Mouse (Mus musculus) embryonic stem cell, embryonic (primary cell): ENCODE data around the gene Ndufs3.
"Not testable (repeated sequence)": the region's sequence is repeated elsewhere in the genome, so short reads cannot be mapped to it uniquely, and the experiment has no call there.

Experiments used
- CTCF ChIA-PET, 4 experiments: fragments of 300-600 bp in 2 of 4; fragments of 350-600 bp in 2 of 4; sonication (Branson Sonifier 250); formaldehyde crosslinking; loops; one replicate each; lab custom pipeline; 2022; ENCODE audit warnings: inconsistent platforms in 2 of 4; lab: Charles Lee
- POLR2A ChIA-PET, 4 experiments: fragments of 300-600 bp in 2 of 4; fragments of 350-600 bp in 2 of 4; sonication (Branson Sonifier 250); formaldehyde crosslinking; loops; one replicate each; lab custom pipeline; 2022; ENCODE audit warnings: antibody characterized with exemption in 4 of 4, inconsistent platforms in 1 of 4; lab: Charles Lee

The Ndufs3 gene

GRCm38 (mm10) chr2:90917233-90917998 lies 12.8 kb upstream of the Ndufs3 start:
- CTCF ChIA-PET, result interaction anchor here (0.6 to 1.9 kb wide), 8 partner anchors 14 to 649 kb away, joined by 3 to 9 read pairs (median 4); partner anchors contain the start of gene Celf1 (in 2 of the 4)

GRCm38 (mm10) chr2:90916560-90917232 lies 12.1 kb upstream of the Ndufs3 start:
- CTCF ChIA-PET, result interaction anchor here in 3 of 4 experiments (0.6 to 1.9 kb wide), 5 partner anchors 15 to 149 kb away, joined by 3 to 8 read pairs (median 3); partner anchors contain the start of gene Celf1 (in 1 of the 3)
- POLR2A ChIA-PET, result interaction anchor here (0.6 to 7.9 kb wide), 47 partner anchors 9 to 1139 kb away, joined by 3 to 118 read pairs (median 5); partner anchors contain the start of genes Celf1 (in 3 of the 4), Kbtbd4 (in 3 of the 4), Ndufs3 (in 3 of the 4) and C1qtnf4 (in 2 of the 4)

More at GRCm38 (mm10) chr2:90917233-90917998, 12.8 kb upstream of the Ndufs3 start:
- POLR2A ChIA-PET, result interaction anchor here (0.6 to 7.9 kb wide), 69 partner anchors 8 to 1138 kb away, joined by 3 to 118 read pairs (median 4); partner anchors contain the start of genes Celf1 (in 3 of the 4), Kbtbd4 (in 3 of the 4), Ndufs3 (in 3 of the 4) and C1qtnf4 (in 2 of the 4)

- POLR2A ChIA-PET, result interaction anchor here in 3 of 4 experiments (1.0 to 7.9 kb wide), 15 partner anchors 11 to 129 kb away, joined by 3 to 118 read pairs (median 5); partner anchors contain the start of genes Kbtbd4 (in 2 of the 3), Ndufs3 (in 2 of the 3), C1qtnf4 (in 1 of the 3) and Celf1 (in 1 of the 3)
- CTCF ChIA-PET, result interaction anchor here in 1 of 4 experiments (1.3 to 1.6 kb wide), 2 partner anchors 50 to 200 kb away, joined by 4 read pairs; no protein-coding TSS in a partner anchor
Measured at GRCm38 (mm10) chr2:90915516-90915915, 10.9 kb upstream of the Ndufs3 start.

- ChIA-PET POLR2A (interaction anchor here in 3 of 4 experiments (0.6 to 7.9 kb wide), 16 partner anchors 9 to 210 kb away, joined by 3 to 118 read pairs (median 5); partner anchors contain the start of genes Kbtbd4 (in 2 of the 3), Ndufs3 (in 2 of the 3) and Celf1 (in 1 of the 3)), CTCF (interaction anchor here in 1 of 4 experiments (1.4 kb wide), 1 partner anchor 46 kb away, joined by 4 read pairs; no protein-coding TSS in a partner anchor)
Measured at GRCm38 (mm10) chr2:90913671-90914070, 9.0 kb upstream of the Ndufs3 start.

- ChIA-PET POLR2A (interaction anchor here in 3 of 4 experiments (0.5 to 2.5 kb wide), 8 partner anchors 11 to 29 kb away, joined by 3 to 10 read pairs (median 3); partner anchors contain the start of gene Celf1 (in 1 of the 3)), CTCF (no interaction called here)
Measured at GRCm38 (mm10) chr2:90911668-90912067, 7.0 kb upstream of the Ndufs3 start.

- ChIA-PET POLR2A (interaction anchor here in 3 of 4 experiments (0.5 to 2.5 kb wide), 7 partner anchors 12 to 243 kb away, joined by 3 to 10 read pairs (median 5); partner anchors contain the start of gene Celf1 (in 1 of the 3)), CTCF (interaction anchor here in 1 of 4 experiments (0.6 kb wide), 1 partner anchor 218 kb away, joined by 3 read pairs; no protein-coding TSS in a partner anchor)
Measured at GRCm38 (mm10) chr2:90910861-90911260, 6.2 kb upstream of the Ndufs3 start.

GRCm38 (mm10) chr2:90906721-90907120 lies 2.1 kb upstream of the Ndufs3 start:
- CTCF ChIA-PET, result no interaction called here
- POLR2A ChIA-PET, result interaction anchor here in 3 of 4 experiments (1.2 to 5.4 kb wide), 8 partner anchors 9 to 108 kb away, joined by 3 to 118 read pairs (median 19); partner anchors contain the start of gene C1qtnf4 (in 2 of the 3)

- POLR2A ChIA-PET, result interaction anchor here (0.5 to 5.4 kb wide), 35 partner anchors 10 to 595 kb away, joined by 3 to 118 read pairs (median 3); partner anchors contain the start of genes C1qtnf4 (in 2 of the 4), Acp2 (in 1 of the 4), Ddb2 (in 1 of the 4) and Nr1h3 (in 1 of the 4)
- CTCF ChIA-PET, result interaction anchor here in 2 of 4 experiments (0.6 to 1.0 kb wide), 2 partner anchors 280 to 936 kb away, joined by 4 read pairs; no protein-coding TSS in a partner anchor
Measured at GRCm38 (mm10) chr2:90904856-90905224, 213 bp upstream of the Ndufs3 start.

- POLR2A ChIA-PET, result interaction anchor here in 3 of 4 experiments (0.6 to 5.4 kb wide), 25 partner anchors 8 to 261 kb away, joined by 3 to 118 read pairs (median 4); partner anchors contain the start of gene C1qtnf4 (in 2 of the 3)
- CTCF ChIA-PET, result interaction anchor here in 1 of 4 experiments (0.7 kb wide), 1 partner anchor 778 kb away, joined by 5 read pairs; no protein-coding TSS in a partner anchor
Measured at GRCm38 (mm10) chr2:90903398-90903797, 1.2 kb downstream of the Ndufs3 start.

- POLR2A ChIA-PET, result interaction anchor here in 2 of 4 experiments (0.6 to 5.0 kb wide), 9 partner anchors 11 to 149 kb away, joined by 3 to 37 read pairs (median 4); partner anchors contain the start of genes Kbtbd4 (in 2 of the 2), Ndufs3 (in 2 of the 2) and Fnbp4 (in 1 of the 2)
- CTCF ChIA-PET, result not testable (repeated sequence)
Measured at GRCm38 (mm10) chr2:90894299-90894677, 10.3 kb downstream of the Ndufs3 start.

GRCm38 (mm10) chr2:90893673-90894298 lies 10.8 kb downstream of the Ndufs3 start:
- ChIA-PET POLR2A (interaction anchor here in 3 of 4 experiments (0.6 to 5.0 kb wide), 16 partner anchors 9 to 649 kb away, joined by 3 to 37 read pairs (median 4); partner anchors contain the start of genes Kbtbd4 (in 2 of the 3), Ndufs3 (in 2 of the 3) and Slc39a13 (in 1 of the 3)), CTCF (no interaction called here)

GRCm38 (mm10) chr2:90889550-90890548 lies 14.8 kb downstream of the Ndufs3 start:
- POLR2A ChIA-PET, result interaction anchor here in 3 of 4 experiments (0.6 to 2.5 kb wide), 23 partner anchors 10 to 462 kb away, joined by 3 to 19 read pairs (median 3); partner anchors contain the start of genes Kbtbd4 (in 1 of the 3) and Ndufs3 (in 1 of the 3)

GRCm38 (mm10) chr2:90887627-90888026 lies 17.0 kb downstream of the Ndufs3 start:
- ChIA-PET POLR2A (interaction anchor here (0.5 to 2.6 kb wide), 6 partner anchors 9 to 179 kb away, joined by 3 to 14 read pairs (median 4); partner anchors contain the start of genes Kbtbd4 (in 1 of the 4) and Ndufs3 (in 1 of the 4)), CTCF (interaction anchor here in 2 of 4 experiments (1.0 to 1.9 kb wide), 2 partner anchors 21 kb away, joined by 3 to 10 read pairs; no protein-coding TSS in a partner anchor)

More at GRCm38 (mm10) chr2:90889550-90890548, 14.8 kb downstream of the Ndufs3 start:
- CTCF ChIA-PET, result interaction anchor here in 2 of 4 experiments (0.6 to 1.8 kb wide), 2 partner anchors 23 to 28 kb away, joined by 6 to 9 read pairs; no protein-coding TSS in a partner anchor

- ChIA-PET CTCF (interaction anchor here in 3 of 4 experiments (1.0 to 1.9 kb wide), 3 partner anchors 19 to 20 kb away, joined by 3 to 10 read pairs (median 3); no protein-coding TSS in a partner anchor), POLR2A (interaction anchor here in 3 of 4 experiments (0.7 to 3.2 kb wide), 16 partner anchors 9 to 180 kb away, joined by 3 to 27 read pairs (median 5); partner anchors contain the start of genes Kbtbd4 (in 2 of the 3) and Ndufs3 (in 2 of the 3))
Measured at GRCm38 (mm10) chr2:90886436-90886835, 18.2 kb downstream of the Ndufs3 start.
